Mouse (Mus musculus): ENCODE results near the gene Gm12355.

DNA sequence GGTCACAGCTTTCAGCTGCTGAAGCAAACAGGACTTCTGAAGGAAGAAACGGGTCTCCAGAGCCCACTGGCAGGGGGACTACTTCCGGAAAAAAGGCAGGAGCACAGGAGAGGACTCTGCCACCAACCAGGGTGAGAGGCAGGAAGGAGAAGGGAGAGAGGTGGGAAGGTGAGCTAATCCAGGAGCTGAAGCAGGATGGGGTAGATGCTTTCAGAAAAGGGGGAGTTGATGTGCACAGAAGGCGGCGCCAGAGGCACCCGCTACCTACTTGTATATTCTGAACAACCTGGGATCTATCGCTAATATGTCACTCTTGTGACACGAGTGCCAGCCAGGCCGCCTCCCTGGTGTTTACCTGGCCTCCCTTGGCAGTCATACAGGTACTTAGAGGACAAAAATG lies 27.5 kb downstream of the Gm12355 start, which contains the start of gene Lrrc3c:
- TF ChIP-seq CTCF (IDR thresholded peaks at IDR 0.05) (no peak), EP300 (IDR thresholded peaks at IDR 0.05) (no peak)
